Mouse (Mus musculus) heart, embryonic 14.5 days (tissue): ENCODE measurements around the gene Ifi208. TPM values are rescaled to one million over a fixed set of nuclear protein-coding genes. Genes with fewer than 3 reads are reported as not detected.

Experiments
- microRNA-seq: library from miRNA; unstranded; fragments of <30 nt; microRNA quantifications from one replicate; pipeline ENCODE4, GENCODE M21; 2016
- polyA plus RNA-seq: library from polyadenylated mRNA; unstranded; fragments of >200 nt; fragmentation: Nextera tagmentation; extraction: Ambion mirVana; gene quantifications from 2 replicates; pipeline ENCODE4 v1.2.1, GENCODE M21; 2014

The Ifi208 gene
- polyA plus RNA-seq, 1 experiment from 2014 or later, result 0.15 TPM

Small RNAs within 50 kb of the gene (microRNA-seq; reads per million reads assigned to microRNA genes)
- not detected for gene Gm44339

Other genes with a start within 250 kb of the Ifi208 start
- 0.16 and 0.42 TPM in 2 replicates for gene Ifi206, start 182.6 kb upstream of the Ifi208 start, polyA plus RNA-seq
- not detected in 2 replicates for gene Ifi214, start 137.7 kb upstream of the Ifi208 start, polyA plus RNA-seq
- gene Ifi213, start 74.4 kb upstream of the Ifi208 start, polyA plus RNA-seq, result 0.22 TPM in 1 of 2 replicates, not detected in the other
- 0.23 and 0.58 TPM in 2 replicates for gene Ifi209, start 42.8 kb upstream of the Ifi208 start, polyA plus RNA-seq
- 0.91 and 1.4 TPM in 2 replicates for gene Ifi207, start 68.1 kb downstream of the Ifi208 start, polyA plus RNA-seq
- 2.3 and 2.6 TPM in 2 replicates for gene Ifi204, start 93.3 kb downstream of the Ifi208 start, polyA plus RNA-seq
- 2.8 and 3.8 TPM in 2 replicates for gene Ifi211, start 239.4 kb downstream of the Ifi208 start, polyA plus RNA-seq